Mouse (Mus musculus): ENCODE measurements around the gene Ccdc85b. TPM values are rescaled to one million over a fixed set of nuclear protein-coding genes. Genes with fewer than 3 reads are reported as not detected.

Gene Ccdc85b
- total and polyA plus RNA-seq, 3 experiments, result 3.6 to 7.6 TPM; not detected in 1

DNA sequence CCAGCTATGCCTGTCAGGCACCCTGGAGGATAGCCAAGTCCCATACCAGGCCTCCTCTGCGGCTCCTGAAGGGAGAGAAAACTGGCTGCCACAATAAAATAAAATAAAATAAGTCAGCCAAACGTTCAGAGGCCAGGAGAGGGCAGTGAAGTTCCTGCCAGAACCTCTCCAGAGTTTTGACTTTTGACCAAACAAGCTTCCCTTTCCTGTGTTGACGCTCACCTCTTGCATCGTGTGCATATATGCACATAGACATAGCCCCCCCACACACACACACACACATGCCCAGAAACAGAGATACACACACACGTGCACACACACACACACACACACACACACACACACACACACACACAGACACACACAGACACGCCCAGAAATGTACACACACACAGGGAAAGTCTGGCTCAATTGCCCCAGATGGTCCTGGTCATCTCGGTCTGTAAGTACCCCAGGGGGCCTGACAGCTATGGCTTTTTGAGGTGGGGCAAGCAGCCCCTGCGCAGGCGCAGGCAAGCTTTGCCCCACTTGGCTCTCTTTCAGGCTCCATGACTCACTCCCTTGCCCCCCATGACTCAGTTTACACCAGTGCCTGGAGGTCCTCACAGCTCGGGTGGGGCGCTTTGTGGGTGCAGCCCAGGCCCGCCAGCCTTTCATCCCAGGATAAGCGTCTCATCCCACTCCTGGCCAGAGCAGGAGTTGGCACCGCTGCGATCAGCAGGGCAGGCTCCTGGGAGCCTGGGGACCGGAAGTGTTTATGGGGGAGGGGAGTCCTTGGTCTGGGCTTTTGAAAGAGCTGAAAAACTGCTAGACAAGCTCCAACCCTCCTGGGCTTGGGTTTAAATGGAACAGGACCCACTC, 24.5 kb downstream of the Ccdc85b start (continued):
- TF ChIP-seq KAT2A (conservative IDR thresholded peaks at IDR 0.05; ENCODE audit: low read depth, low read length) (no peak; the same call in 1 of the 2 replicates), HCFC1 (IDR thresholded peaks at IDR 0.05; ENCODE audit: low read depth, low read length) (peak; percentile 67), GATA1 (IDR thresholded peaks at IDR 0.05; ENCODE audit: low read depth, low read length) (no peak), TAL1 (IDR thresholded peaks at IDR 0.05; ENCODE audit: low read length) (no peak), MYB (IDR thresholded peaks at IDR 0.05; ENCODE audit: low read depth, low read length) (no peak), MAX (IDR thresholded peaks at IDR 0.05; ENCODE audit: low read length) (0 out of 2 replicates have a peak, but pooled peaks have one; percentile 51), ZKSCAN1 (IDR thresholded peaks at IDR 0.05; ENCODE audit: low read depth, low read length) (no peak), POLR2AphosphoS5 (IDR thresholded peaks at IDR 0.05; ENCODE audit: borderline replicate concordance, low read depth, low read length) (no peak), UBTF (IDR thresholded peaks at IDR 0.05; ENCODE audit: borderline replicate concordance, insufficient read depth, low read depth, low read length) (0 out of 2 replicates have a peak, but pooled peaks have one; percentile 65), MEF2A (IDR thresholded peaks at IDR 0.05; ENCODE audit: extremely low read depth, insufficient replicate concordance, low read depth, low read length, poor library complexity, severe bottlenecking) (no peak), POLR2A (IDR thresholded peaks at IDR 0.05; ENCODE audit: control insufficient read depth in 1 of 2, insufficient read depth in 1 of 2, low read depth in 1 of 2, low read length in 2 of 2, poor library complexity in 1 of 2) (peak in 1 of 2 experiments; percentile 53; a peak in 1 of 4 replicates), ZNF384 (IDR thresholded peaks at IDR 0.05; ENCODE audit: low read depth, low read length) (no peak), GABPA (IDR thresholded peaks at IDR 0.05; ENCODE audit: low read depth, low read length) (no peak), TBP (IDR thresholded peaks at IDR 0.05; ENCODE audit: low read depth, low read length) (peak; percentile 57; the same call in 1 of the 2 replicates), CHD1 (IDR thresholded peaks at IDR 0.05; ENCODE audit: low read depth, low read length) (no peak), USF1 (IDR thresholded peaks at IDR 0.05; ENCODE audit: low read depth, low read length) (no peak), ZC3H11A (IDR thresholded peaks at IDR 0.05; ENCODE audit: low read depth, low read length) (no peak), CHD2 (IDR thresholded peaks at IDR 0.05; ENCODE audit: low read length) (peak; percentile 37; the same call in 1 of the 2 replicates)

GRCm38 (mm10) chr19:5431911-5432464, 25.7 kb downstream of the Ccdc85b start:
- no peaks in the 10 kb centered on the region for H3K27me3 ChIP-seq (ENCODE audit: control insufficient read depth in 1 of 2, insufficient read depth in 2 of 2, low read length in 2 of 2)
- H3K4me3 ChIP-seq (ENCODE audit: control insufficient read depth in 1 of 2, insufficient read depth in 1 of 2, low read depth in 2 of 2, low read length in 2 of 2), result no peak overlapping the region
- no peaks in the 10 kb centered on the region for H3K9me3 ChIP-seq (replicated peaks; ENCODE audit: insufficient read depth, low read length)
- H3K4me1 ChIP-seq (ENCODE audit: control insufficient read depth in 1 of 2, insufficient read depth in 2 of 2, low read length in 2 of 2), result peaks cover 5 to 16% of the 10 kb centered on the region in 2 experiments
- DNase-seq (ENCODE audit: low read depth, low spot score), result no peak
- H3K36me3 ChIP-seq (ENCODE audit: control insufficient read depth in 1 of 2, insufficient read depth in 2 of 2, low read length in 2 of 2), result peaks cover 0 to 9% of the 10 kb centered on the region in 2 experiments; a peak in 2 of 4 replicates
- TF ChIP-seq NRF1 (IDR thresholded peaks at IDR 0.05; ENCODE audit: insufficient read depth, low read depth, low read length, poor library complexity, severe bottlenecking) (no peak), SIN3A (IDR thresholded peaks at IDR 0.05; ENCODE audit: low read length) (no peak), TAL1 (IDR thresholded peaks at IDR 0.05; ENCODE audit: low read length) (no peak), EP300 (IDR thresholded peaks at IDR 0.05; ENCODE audit: low read depth in 1 of 2, low read length in 2 of 2) (no peak), ZMIZ1 (IDR thresholded peaks at IDR 0.05; ENCODE audit: low read depth, low read length) (no peak), CHD2 (IDR thresholded peaks at IDR 0.05; ENCODE audit: low read length) (no peak), ZNF384 (IDR thresholded peaks at IDR 0.05; ENCODE audit: low read depth, low read length) (no peak), TCF12 (IDR thresholded peaks at IDR 0.05; ENCODE audit: low read depth, low read length) (no peak), MEF2A (IDR thresholded peaks at IDR 0.05; ENCODE audit: extremely low read depth, insufficient replicate concordance, low read depth, low read length, poor library complexity, severe bottlenecking) (no peak), USF2 (IDR thresholded peaks at IDR 0.05; ENCODE audit: borderline replicate concordance in 1 of 2, insufficient read depth in 1 of 2, low read depth in 1 of 2, low read length in 2 of 2) (no peak), MYB (IDR thresholded peaks at IDR 0.05; ENCODE audit: low read depth, low read length) (no peak), SMC3 (IDR thresholded peaks at IDR 0.05; ENCODE audit: low read depth, low read length) (no peak), E2F4 (IDR thresholded peaks at IDR 0.05; ENCODE audit: borderline replicate concordance, low read depth, low read length) (no peak), RAD21 (IDR thresholded peaks at IDR 0.05; ENCODE audit: low read depth, low read length) (no peak)
- H3K79me2 ChIP-seq (ENCODE audit: control insufficient read depth, insufficient read depth, low read length, poor library complexity), result no peaks in the 10 kb centered on the region; the same call in 1 of the 2 replicates
- no peak overlapping the region for H3K27ac ChIP-seq (ENCODE audit: control insufficient read depth, low read depth, low read length)
- no peak overlapping the region for H3K9ac ChIP-seq (ENCODE audit: control insufficient read depth, low read depth, low read length, poor library complexity, severe bottlenecking)

All from MEL (cell line).